Mouse (Mus musculus) cerebellum, adult 2 months (tissue): Measurements from ENCODE around the gene Gm49354.

Experiments used
- CTCF ChIP-seq: fragments of 200-500 bp; IDR thresholded peaks from 2 replicates; pipeline ENCODE4 v1.5.1; 2011; ENCODE audit warnings: low read depth, mild to moderate bottlenecking, control low read depth, low read length, moderate library complexity, borderline replicate concordance; ENCODE audit not compliant: insufficient read depth
- POLR2A ChIP-seq: fragments of 200-500 bp; IDR thresholded peaks from 2 replicates; pipeline ENCODE4 v1.6.1; 2011; ENCODE audit warnings: low read length, control low read depth, borderline replicate concordance; ENCODE audit not compliant: insufficient read depth

DNA sequence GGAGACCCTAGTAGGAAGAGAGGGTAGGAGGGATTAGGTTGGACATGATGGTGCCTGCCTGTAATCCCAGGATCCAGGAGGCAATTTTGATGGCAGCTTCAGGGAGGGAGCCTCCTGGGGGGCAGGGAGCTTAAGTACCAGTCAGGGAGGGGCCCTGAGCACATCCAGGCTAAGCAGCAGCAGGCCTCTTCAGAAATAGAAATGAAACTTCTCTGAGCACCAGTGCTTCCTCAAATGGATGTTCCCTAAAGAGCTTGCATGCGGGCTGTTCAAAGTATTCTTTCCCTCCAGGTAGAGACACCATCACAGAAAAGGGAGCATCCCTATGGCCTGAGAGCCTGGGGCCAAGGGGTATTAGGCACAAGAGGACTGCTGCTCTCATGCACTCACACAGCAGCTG is 16.3 kb upstream of the Gm49354 start:
- no peak for TF ChIP-seq POLR2A
- no peak for TF ChIP-seq CTCF
